Mouse (Mus musculus) CH12.LX (cell line): ENCODE data around the gene Errfi1. TPM values are rescaled to one million over a fixed set of nuclear protein-coding genes. Genes with fewer than 3 reads are reported as not detected.

Experiments used
- DNase-seq: peaks from one replicate; pipeline ENCODE4 v3.0.0-alpha.2; 2013; ENCODE audit errors: extremely low read depth
- H3K27ac ChIP-seq: 2 replicates; pipeline ENCODE4 v1.5.1; 2012; ENCODE audit warnings: low read depth, mild to moderate bottlenecking, control low read depth, moderate library complexity; ENCODE audit not compliant: insufficient read depth
- H3K27me3 ChIP-seq: replicated peaks from 2 replicates; pipeline ENCODE3; 2012; ENCODE audit warnings: inconsistent platforms
- H3K36me3 ChIP-seq, 2 experiments: replicated peaks in 1 of 2; 2 replicates each; pipeline versions ENCODE3 to v1.6.1; 2012; ENCODE audit warnings: inconsistent platforms in 1 of 2, low read length in 1 of 2, mild to moderate bottlenecking in 1 of 2, mixed read lengths in 1 of 2, moderate library complexity in 1 of 2; ENCODE audit not compliant: control insufficient read depth in 1 of 2, insufficient read depth in 1 of 2
- H3K4me1 ChIP-seq, 2 experiments: 2 replicates each; pipeline ENCODE4 v1.6.1; 2012; ENCODE audit warnings: inconsistent platforms in 1 of 2, moderate library complexity in 1 of 2; ENCODE audit not compliant: insufficient read depth in 2 of 2, control insufficient read depth in 1 of 2
- H3K4me2 ChIP-seq: 2 replicates; pipeline ENCODE4 v1.6.1; 2012; ENCODE audit warnings: low read depth, mild to moderate bottlenecking, control low read depth; ENCODE audit not compliant: poor library complexity, insufficient read depth, severe bottlenecking
- H3K4me3 ChIP-seq, 3 experiments: fragments of 150-350 bp in 1 of 3; sonication (generic) in 1 of 3; replicated peaks in 1 of 3; 2 replicates each; pipeline versions ENCODE3 to v1.5.1; 2011 to 2012; ENCODE audit warnings: low read depth in 2 of 3, low read length in 2 of 3, mild to moderate bottlenecking in 2 of 3, moderate library complexity in 2 of 3, control low read depth in 1 of 3, improper control_type of control experiment in 1 of 3, inconsistent platforms in 1 of 3, mixed read lengths in 1 of 3; ENCODE audit not compliant: poor library complexity in 1 of 3
- H3K79me2 ChIP-seq: replicated peaks from 2 replicates; pipeline ENCODE4 v1.6.1; 2012; ENCODE audit warnings: mild to moderate bottlenecking, moderate library complexity; ENCODE audit not compliant: control insufficient read depth, poor library complexity, insufficient read depth, severe bottlenecking; ENCODE audit errors: extremely low read depth
- H3K9ac ChIP-seq: 2 replicates; pipeline ENCODE4 v1.6.1; 2012; ENCODE audit warnings: low read depth, mild to moderate bottlenecking, control low read depth, moderate library complexity; ENCODE audit not compliant: insufficient read depth
- H3K9me3 ChIP-seq: replicated peaks from 2 replicates; pipeline ENCODE3; 2012; ENCODE audit warnings: low read length, inconsistent platforms, mixed read lengths
- CHD1 ChIP-seq: IDR thresholded peaks from 2 replicates; pipeline ENCODE4 v1.6.1; 2012; ENCODE audit warnings: low read depth, low read length, improper control_type of control experiment, inconsistent platforms
- CHD2 ChIP-seq: IDR thresholded peaks from 2 replicates; pipeline ENCODE4 v1.6.1; 2011; ENCODE audit warnings: low read length, improper control_type of control experiment
- E2F4 ChIP-seq: IDR thresholded peaks from 2 replicates; pipeline ENCODE4 v1.6.1; 2011; ENCODE audit warnings: low read depth, low read length, improper control_type of control experiment; ENCODE audit not compliant: insufficient replicate concordance
- ELF1 ChIP-seq: IDR thresholded peaks from 2 replicates; pipeline ENCODE4 v1.6.1; 2014; ENCODE audit warnings: low read depth, mild to moderate bottlenecking, inconsistent platforms, low read length, improper control_type of control experiment
- ETS1 ChIP-seq: conservative IDR thresholded peaks from 2 replicates; pipeline ENCODE4 v1.6.1; 2012; ENCODE audit warnings: low read depth, mild to moderate bottlenecking, inconsistent platforms, low read length, improper control_type of control experiment, moderate library complexity
- GABPA ChIP-seq: IDR thresholded peaks from 2 replicates; pipeline ENCODE4 v1.6.1; 2012; ENCODE audit warnings: low read depth, low read length, improper control_type of control experiment, inconsistent platforms; ENCODE audit not compliant: insufficient replicate concordance
- HCFC1 ChIP-seq: IDR thresholded peaks from 2 replicates; pipeline ENCODE4 v1.6.1; 2012; ENCODE audit warnings: low read depth, mild to moderate bottlenecking, inconsistent platforms, low read length, improper control_type of control experiment
- JUN ChIP-seq: IDR thresholded peaks from 2 replicates; pipeline ENCODE4 v1.6.1; 2011; ENCODE audit warnings: low read depth, mild to moderate bottlenecking, low read length, improper control_type of control experiment, moderate library complexity; ENCODE audit not compliant: insufficient read depth
- JUND ChIP-seq: conservative IDR thresholded peaks from 2 replicates; pipeline ENCODE4 v1.6.1; 2011; ENCODE audit warnings: low read depth, low read length, improper control_type of control experiment
- KAT2A ChIP-seq: IDR thresholded peaks from 2 replicates; pipeline ENCODE4 v1.6.1; 2012; ENCODE audit warnings: low read length, improper control_type of control experiment, inconsistent platforms; ENCODE audit not compliant: insufficient replicate concordance
- MAX ChIP-seq: IDR thresholded peaks from 2 replicates; pipeline ENCODE4 v1.6.1; 2011; ENCODE audit warnings: low read length, improper control_type of control experiment
- MAZ ChIP-seq: IDR thresholded peaks from 2 replicates; pipeline ENCODE4 v1.6.1; 2012; ENCODE audit warnings: low read depth, mild to moderate bottlenecking, inconsistent platforms, low read length, improper control_type of control experiment, moderate library complexity
- NRF1 ChIP-seq: IDR thresholded peaks from 2 replicates; pipeline ENCODE4 v1.6.1; 2014; ENCODE audit warnings: low read depth, mild to moderate bottlenecking, inconsistent platforms, low read length, improper control_type of control experiment, moderate library complexity
- PAX5 ChIP-seq: IDR thresholded peaks from 2 replicates; pipeline ENCODE4 v1.6.1; 2012; ENCODE audit warnings: low read length, inconsistent platforms, mixed read lengths
- POLR2AphosphoS2 ChIP-seq: IDR thresholded peaks from 2 replicates; pipeline ENCODE4 v1.6.1; 2011; ENCODE audit warnings: low read depth, low read length, improper control_type of control experiment
- RAD21 ChIP-seq: IDR thresholded peaks from 2 replicates; pipeline ENCODE4 v1.6.1; 2011; ENCODE audit warnings: low read depth, mild to moderate bottlenecking, low read length, improper control_type of control experiment, moderate library complexity
- RCOR1 ChIP-seq: conservative IDR thresholded peaks from 2 replicates; pipeline ENCODE4 v1.6.1; 2012; ENCODE audit warnings: low read depth, mild to moderate bottlenecking, inconsistent platforms, low read length, improper control_type of control experiment
- SIN3A ChIP-seq: IDR thresholded peaks from 2 replicates; pipeline ENCODE4 v1.6.1; 2012; ENCODE audit warnings: low read length, improper control_type of control experiment, inconsistent platforms
- SMC3 ChIP-seq: IDR thresholded peaks from 2 replicates; pipeline ENCODE4 v1.6.1; 2011; ENCODE audit warnings: low read depth, low read length, improper control_type of control experiment
- USF1 ChIP-seq: IDR thresholded peaks from 2 replicates; pipeline ENCODE4 v1.6.1; 2014; ENCODE audit warnings: low read depth, mild to moderate bottlenecking, inconsistent platforms, low read length, improper control_type of control experiment
- dilution Hi-C: fragments of 300-500 bp; cut with MboI; formaldehyde crosslinking; loops from 2 replicates; pipeline ENCODE4 v1.14.3; 2020; ENCODE audit warnings: low sequenced_read_pairs; ENCODE audit not compliant: extremely low pct_unique_long_range_greater_than_20kb, extremely low pct_ligation_motif_present
- in situ Hi-C: fragments of 300-500 bp; cut with MboI; formaldehyde crosslinking; loops from 3 replicates; pipeline ENCODE4 v1.14.3; 2019; ENCODE audit warnings: low sequenced_read_pairs, low pct_ligation_motif_present, low pct_unique_long_range_greater_than_20kb, mixed read lengths
- polyA plus RNA-seq: library from polyadenylated mRNA; unstranded; fragments of >175 nt; gene quantifications from 2 replicates; pipeline ENCODE4 v1.2.1, GENCODE M21; 2012; ENCODE audit warnings: low read depth; ENCODE audit not compliant: insufficient read length
- total RNA-seq, 2 experiments: library from RNA; depleted of rRNA; stranded (reverse); fragments of 300-350 nt in 1 of 2; fragments of >200 nt in 1 of 2; gene quantifications; 2 replicates each; pipeline ENCODE4 v1.2.3; 2012 to 2014

The Errfi1 gene
- total and polyA plus RNA-seq, 3 experiments: 0.08 to 0.28 (median 0.14) TPM

GRCm38 (mm10) chr4:150888492-150888891, 34.8 kb downstream of the Errfi1 start:
- Histone ChIP-seq H3K4me2 (no peak overlapping the region), H3K27me3 (no peaks in the 10 kb centered on the region), H3K9me3 (no peaks in the 10 kb centered on the region), H3K9ac (no peak overlapping the region), H3K4me3 (no peak overlapping the region), H3K4me1 (no peaks in the 10 kb centered on the region), H3K27ac (no peak overlapping the region), H3K36me3 (no peaks in the 10 kb centered on the region)
- dilution Hi-C loops: no loop called here
- no peak for DNase-seq
- TF ChIP-seq NRF1 (no peak), CHD2 (no peak), PAX5 (no peak), RAD21 (no peak), ELF1 (no peak), MAZ (no peak), HCFC1 (no peak), ETS1 (no peak), KAT2A (no peak), GABPA (no peak), JUND (no peak)
- TF ChIP-seq, all 38 proteins: peak for 0
- in situ Hi-C loops: no loop called here
- H3K79me2 ChIP-seq: no peaks in the 10 kb centered on the region

DNA sequence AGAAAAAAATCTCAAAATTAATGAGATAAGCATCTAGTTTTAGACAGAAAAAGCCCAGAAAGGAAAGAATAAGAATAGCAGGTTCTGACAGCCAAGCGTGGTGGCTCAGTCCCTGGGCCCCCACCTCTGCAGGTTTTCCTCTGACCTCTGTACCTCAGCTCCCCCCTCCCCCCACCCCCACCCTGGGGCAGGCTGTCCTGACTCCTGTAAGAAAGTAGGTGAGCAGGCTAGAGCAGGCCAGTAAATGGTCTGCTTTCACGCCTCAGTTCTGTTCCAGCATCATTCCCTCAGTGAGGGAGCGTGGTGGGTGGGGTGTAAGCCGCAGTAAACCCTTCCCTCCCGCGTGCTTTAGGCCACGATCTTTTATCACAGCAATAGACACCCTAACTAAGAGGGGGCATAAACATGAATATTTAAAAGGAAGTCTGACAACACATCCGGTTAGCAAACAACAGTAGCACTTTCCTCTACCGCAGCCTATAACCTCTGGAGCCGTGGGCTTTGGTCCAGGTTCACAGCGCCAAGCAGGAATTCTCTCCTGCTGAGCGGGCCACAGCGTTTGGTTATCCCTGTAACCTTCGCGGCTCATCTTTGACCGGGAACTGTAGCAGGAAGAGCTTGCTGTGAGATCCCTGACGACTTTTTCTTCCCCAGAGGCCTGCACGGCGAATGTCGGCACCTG, 35.7 kb downstream of the Errfi1 start:
- H3K4me1 ChIP-seq: no peaks in the 10 kb centered on the region
- no peak overlapping the region for H3K9ac ChIP-seq
- H3K9me3 ChIP-seq: no peaks in the 10 kb centered on the region
- no peaks in the 10 kb centered on the region for H3K36me3 ChIP-seq
- dilution Hi-C loops (no loop called here), in situ Hi-C loops (no loop called here)
- no peak overlapping the region for H3K4me2 ChIP-seq
- no peak for DNase-seq
- H3K4me3 ChIP-seq: no peak overlapping the region
- no peaks in the 10 kb centered on the region for H3K27me3 ChIP-seq
- TF ChIP-seq RCOR1 (no peak), ETS1 (no peak), MAZ (no peak), MAX (no peak), CHD2 (no peak), JUN (no peak), POLR2AphosphoS2 (no peak), SMC3 (no peak), E2F4 (no peak), HCFC1 (no peak), GABPA (no peak), USF1 (no peak), SIN3A (no peak), CHD1 (no peak)
- no peaks in the 10 kb centered on the region for H3K79me2 ChIP-seq
- no peak overlapping the region for H3K27ac ChIP-seq
